Mouse (Mus musculus) kidney, embryonic 16.5 days (tissue): ENCODE results near the gene Phf21a. TPM values are rescaled to one million over a fixed set of nuclear protein-coding genes. Genes with fewer than 3 reads are reported as not detected.
A peak's percentile ranks its signal among the peaks of the same experiment; 100 is the strongest.

ENCODE experiments used
- ATAC-seq: fragments of 200-750 bp; cut with Nextera tagmentation; 2 replicates; pipeline ENCODE4 v1.8.0; 2017; ENCODE audit warnings: moderate TSS enrichment; ENCODE audit not compliant: low FRiP score, low TSS enrichment
- H3K27ac ChIP-seq: fragments of 300-500 bp; sonication (generic); 2 replicates; pipeline ENCODE4 v1.5.1; 2014; ENCODE audit warnings: low read length
- H3K27me3 ChIP-seq: fragments of 300-500 bp; sonication (generic); 2 replicates; pipeline ENCODE4 v1.6.1; 2014; ENCODE audit warnings: low read length, control low read depth, mixed read lengths; ENCODE audit not compliant: insufficient read depth
- H3K36me3 ChIP-seq: fragments of 300-500 bp; sonication (generic); 2 replicates; pipeline ENCODE4 v1.6.1; 2014; ENCODE audit warnings: low read length, control low read depth, mixed read lengths; ENCODE audit not compliant: insufficient read depth
- H3K4me1 ChIP-seq: fragments of 300-500 bp; sonication (generic); 2 replicates; pipeline ENCODE4 v1.6.1; 2014; ENCODE audit warnings: low read length, control low read depth, mixed read lengths; ENCODE audit not compliant: insufficient read depth
- H3K4me2 ChIP-seq: fragments of 300-500 bp; sonication (generic); replicated peaks from 2 replicates; pipeline ENCODE4 v1.6.1; 2014; ENCODE audit warnings: low read depth, low read length
- H3K4me3 ChIP-seq: fragments of 300-500 bp; sonication (generic); 2 replicates; pipeline ENCODE4 v1.5.1; 2014; ENCODE audit warnings: mild to moderate bottlenecking, low read length
- H3K9ac ChIP-seq: fragments of 300-500 bp; sonication (generic); replicated peaks from 2 replicates; pipeline ENCODE4 v1.6.1; 2014; ENCODE audit warnings: low read length
- H3K9me3 ChIP-seq: fragments of 300-500 bp; sonication (generic); 2 replicates; pipeline ENCODE4 v1.6.1; 2016; ENCODE audit warnings: low read length, control low read depth
- WGBS: fragments of 180-500 bp; shearing (Covaris S2); extraction: QIAGEN DNeasy Blood & Tissue Kit; methylation state at CpG from one replicate; pipeline ENCODE4 v1.1.7; 2014; 5-methylcytosine and 5-hydroxymethylcytosine counted together
- polyA plus RNA-seq: library from polyadenylated mRNA; unstranded; fragments of >200 nt; fragmentation: Nextera tagmentation; extraction: Ambion mirVana; gene quantifications from 2 replicates; pipeline ENCODE4 v1.2.1, GENCODE M21; 2015

Phf21a gene
- polyA plus RNA-seq, 1 experiment from 2014 or later, result 25.2 TPM

- peak overlapping the region; percentile 90 for H3K4me2 ChIP-seq
- H3K36me3 ChIP-seq, result peaks cover 20% of the 10 kb centered on the region
- WGBS, result 10% methylated on average over 10 of the region's 10 CpGs
- peak overlapping the region; percentile 69 for H3K9ac ChIP-seq
- no peak for ATAC-seq
- H3K27ac ChIP-seq, result peak overlapping the region; percentile 95; the same call in 1 of the 2 replicates
- no peaks in the 10 kb centered on the region for H3K27me3 ChIP-seq
- H3K9me3 ChIP-seq, result no peaks in the 10 kb centered on the region
- H3K4me1 ChIP-seq, result peaks cover 45% of the 10 kb centered on the region
- peak overlapping the region; percentile 77 for H3K4me3 ChIP-seq
Measured at GRCm38 (mm10) chr2:92375788-92376187, 282.9 kb downstream of the Phf21a start.

GRCm38 (mm10) chr2:92376300-92376699 lies 283.4 kb downstream of the Phf21a start:
- ATAC-seq, result no peak
- Histone ChIP-seq H3K36me3 (peaks cover 21% of the 10 kb centered on the region), H3K4me2 (peak overlapping the region; percentile 90), H3K27ac (no peak overlapping the region), H3K9me3 (no peaks in the 10 kb centered on the region), H3K4me1 (peaks cover 40% of the 10 kb centered on the region), H3K4me3 (peak overlapping the region; percentile 77), H3K27me3 (no peaks in the 10 kb centered on the region), H3K9ac (peak overlapping the region; percentile 69; the same call in 1 of the 2 replicates)
- WGBS, result 81% methylated on average over 6 of the region's 6 CpGs

GRCm38 (mm10) chr2:92377320-92377719 lies 284.4 kb downstream of the Phf21a start:
- H3K4me2 ChIP-seq, result no peak overlapping the region
- peaks cover 30% of the 10 kb centered on the region for H3K4me1 ChIP-seq
- H3K36me3 ChIP-seq, result peaks cover 25% of the 10 kb centered on the region
- no peaks in the 10 kb centered on the region for H3K9me3 ChIP-seq
- H3K27ac ChIP-seq, result no peak overlapping the region
- no peak overlapping the region for H3K9ac ChIP-seq
- WGBS, result 95% methylated on average over 7 of the region's 7 CpGs
- ATAC-seq, result no peak
- no peak overlapping the region for H3K4me3 ChIP-seq
- no peaks in the 10 kb centered on the region for H3K27me3 ChIP-seq

- Histone ChIP-seq H3K4me3 (no peak overlapping the region), H3K9ac (no peak overlapping the region), H3K4me2 (no peak overlapping the region), H3K4me1 (peaks cover 10% of the 10 kb centered on the region), H3K27ac (no peak overlapping the region), H3K27me3 (no peaks in the 10 kb centered on the region), H3K36me3 (peaks cover 48% of the 10 kb centered on the region), H3K9me3 (no peaks in the 10 kb centered on the region)
- WGBS, result 77% methylated on average over 17 of the region's 17 CpGs
- no peak for ATAC-seq
Measured at GRCm38 (mm10) chr2:92379783-92380494, 287.0 kb downstream of the Phf21a start.

- 65% methylated on average over 6 of the region's 6 CpGs for WGBS
- peaks cover 10% of the 10 kb centered on the region for H3K4me1 ChIP-seq
- no peaks in the 10 kb centered on the region for H3K9me3 ChIP-seq
- no peak overlapping the region for H3K4me2 ChIP-seq
- H3K4me3 ChIP-seq, result no peak overlapping the region
- peaks cover 54% of the 10 kb centered on the region for H3K36me3 ChIP-seq
- no peak overlapping the region for H3K9ac ChIP-seq
- ATAC-seq, result no peak
- no peak overlapping the region for H3K27ac ChIP-seq
- H3K27me3 ChIP-seq, result no peaks in the 10 kb centered on the region
Measured at GRCm38 (mm10) chr2:92380495-92381050, 287.7 kb downstream of the Phf21a start.

- Histone ChIP-seq H3K27me3 (no peaks in the 10 kb centered on the region), H3K9ac (no peak overlapping the region), H3K4me1 (peaks cover 4% of the 10 kb centered on the region), H3K4me3 (no peak overlapping the region), H3K4me2 (no peak overlapping the region), H3K27ac (0 out of 2 replicates have a peak overlapping the region, but pooled peaks have one; percentile 10), H3K36me3 (peaks cover 60% of the 10 kb centered on the region), H3K9me3 (no peaks in the 10 kb centered on the region)
- no peak for ATAC-seq
- 68% methylated on average over 5 of the region's 5 CpGs for WGBS
Measured at GRCm38 (mm10) chr2:92381161-92381560, 288.2 kb downstream of the Phf21a start.

- Histone ChIP-seq H3K36me3 (peaks cover 69% of the 10 kb centered on the region), H3K9ac (no peak within 1 kb of the TSS), H3K4me2 (no peak within 1 kb of the TSS), H3K27me3 (no peaks in the 10 kb centered on the region), H3K4me3 (no peak within 1 kb of the TSS), H3K4me1 (no peaks in the 10 kb centered on the region), H3K27ac (0 out of 2 replicates have a peak within 1 kb of the TSS, but pooled peaks have one; percentile 10), H3K9me3 (no peaks in the 10 kb centered on the region)
- 85% methylated on average over 5 of the region's 5 CpGs for WGBS
- ATAC-seq, result no peak
Measured at GRCm38 (mm10) chr2:92381901-92382588, 289.1 kb downstream of the Phf21a start, which contains the start of gene 1700029I15Rik. TSS of gene 1700029I15Rik (plus strand) at chr2:92382538.

GRCm38 (mm10) chr2:92382759-92383158 lies 289.8 kb downstream of the Phf21a start:
- Histone ChIP-seq H3K4me2 (no peak overlapping the region), H3K36me3 (peaks cover 72% of the 10 kb centered on the region), H3K9me3 (no peaks in the 10 kb centered on the region), H3K4me1 (no peaks in the 10 kb centered on the region), H3K9ac (no peak overlapping the region), H3K27ac (no peak overlapping the region), H3K27me3 (no peaks in the 10 kb centered on the region), H3K4me3 (no peak overlapping the region)
- 82% methylated on average over 4 of the region's 4 CpGs for WGBS
- ATAC-seq, result no peak

- H3K27ac ChIP-seq, result no peak overlapping the region
- WGBS, result 83% methylated on average over 4 of the region's 4 CpGs
Measured at GRCm38 (mm10) chr2:92384101-92384500, 291.2 kb downstream of the Phf21a start.

More at GRCm38 (mm10) chr2:92384101-92384500, 291.2 kb downstream of the Phf21a start:
- H3K27me3 ChIP-seq, result no peaks in the 10 kb centered on the region
- H3K4me1 ChIP-seq, result peaks cover 9% of the 10 kb centered on the region
- ATAC-seq, result no peak
- peaks cover 68% of the 10 kb centered on the region for H3K36me3 ChIP-seq
- no peaks in the 10 kb centered on the region for H3K9me3 ChIP-seq
- no peak overlapping the region for H3K9ac ChIP-seq
- no peak overlapping the region for H3K4me3 ChIP-seq
- H3K4me2 ChIP-seq, result no peak overlapping the region
